Mouse (Mus musculus): ENCODE data around the gene Clip1.
A peak's percentile ranks its signal among the peaks of the same experiment; 100 is the strongest.

The Clip1 gene

DNA sequence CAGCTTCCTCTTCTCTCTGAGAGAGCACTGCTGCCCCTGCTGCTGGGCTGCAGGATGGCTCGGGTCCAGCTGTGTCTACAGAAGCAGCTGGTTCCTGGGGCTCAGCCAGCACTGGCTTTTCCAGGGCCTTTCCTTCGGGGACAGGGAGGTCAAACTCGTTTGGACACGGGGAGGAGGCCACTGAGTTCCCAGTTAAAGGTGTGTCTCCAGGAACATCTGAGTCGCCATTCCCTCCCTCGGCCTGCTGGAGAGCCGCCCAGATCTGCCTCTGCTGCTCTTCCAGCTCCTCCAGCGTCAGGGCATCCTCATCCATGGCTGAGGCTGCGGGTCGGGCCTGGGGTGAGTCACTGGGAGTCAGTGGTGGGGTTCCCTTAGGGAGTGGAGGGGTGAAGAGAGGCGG, 16.2 kb upstream of the Clip1 start:
- Histone ChIP-seq H3K9me3 (ENCODE audit: low read length) (no peaks in the 10 kb centered on the region), H3K27me3 (ENCODE audit: insufficient read depth, low read length) (no peaks in the 10 kb centered on the region), H3K4me1 (replicated peaks; ENCODE audit: low read depth, low read length) (peaks cover 28% of the 10 kb centered on the region), H3K36me3 (ENCODE audit: insufficient read depth, low read length) (peaks cover 74% of the 10 kb centered on the region), H3K4me3 (replicated peaks; ENCODE audit: low read length) (no peak overlapping the region)
- no peak for TF ChIP-seq NANOG (IDR thresholded peaks at IDR 0.05; ENCODE audit: borderline replicate concordance, low read length)
- TF ChIP-seq POU5F1 (IDR thresholded peaks at IDR 0.05; ENCODE audit: borderline replicate concordance, low read length): no peak

GRCm38 (mm10) chr5:123699198-123699597, 14.8 kb upstream of the Clip1 start:
- Histone ChIP-seq H3K4me1 (replicated peaks; ENCODE audit: low read depth, low read length) (peaks cover 36% of the 10 kb centered on the region), H3K27me3 (ENCODE audit: insufficient read depth, low read length) (no peaks in the 10 kb centered on the region), H3K36me3 (ENCODE audit: insufficient read depth, low read length) (peaks cover 60% of the 10 kb centered on the region), H3K9me3 (ENCODE audit: low read length) (no peaks in the 10 kb centered on the region), H3K4me3 (replicated peaks; ENCODE audit: low read length) (no peak overlapping the region)
- TF ChIP-seq CTCF (conservative IDR thresholded peaks at IDR 0.05; ENCODE audit: low read length) (peak; percentile 86), NANOG (IDR thresholded peaks at IDR 0.05; ENCODE audit: borderline replicate concordance, low read length) (no peak), POU5F1 (IDR thresholded peaks at IDR 0.05; ENCODE audit: borderline replicate concordance, low read length) (no peak)

- TF ChIP-seq CTCF (conservative IDR thresholded peaks at IDR 0.05; ENCODE audit: low read length): no peak
- TF ChIP-seq NANOG (IDR thresholded peaks at IDR 0.05; ENCODE audit: borderline replicate concordance, low read length): no peak
- TF ChIP-seq POU5F1 (IDR thresholded peaks at IDR 0.05; ENCODE audit: borderline replicate concordance, low read length): no peak
- Histone ChIP-seq H3K4me1 (replicated peaks; ENCODE audit: low read depth, low read length) (peaks cover 32% of the 10 kb centered on the region), H3K9me3 (ENCODE audit: low read length) (no peaks in the 10 kb centered on the region), H3K27me3 (ENCODE audit: insufficient read depth, low read length) (no peaks in the 10 kb centered on the region), H3K36me3 (ENCODE audit: insufficient read depth, low read length) (peaks cover 37% of the 10 kb centered on the region), H3K4me3 (replicated peaks; ENCODE audit: low read length) (no peak overlapping the region)
Measured at GRCm38 (mm10) chr5:123696961-123697360, 12.5 kb upstream of the Clip1 start.

DNA sequence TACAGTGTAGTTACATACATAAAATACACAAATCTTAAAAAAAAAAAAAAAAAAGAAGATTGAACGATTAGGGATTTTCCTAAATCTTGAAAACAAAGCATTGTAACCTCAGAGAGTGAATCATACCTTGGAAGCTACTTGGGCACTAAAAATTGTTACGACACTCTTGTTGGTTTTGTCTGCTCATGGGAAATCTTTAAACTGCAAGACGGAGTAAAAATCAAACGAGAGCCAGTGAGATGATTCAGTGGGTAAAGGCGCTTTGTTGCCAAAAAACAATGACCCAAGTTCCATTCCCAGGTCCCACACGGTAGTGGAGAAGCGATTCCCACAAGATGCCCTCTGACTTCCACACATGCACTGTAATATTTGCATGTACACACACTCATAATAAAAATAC, 11.8 kb upstream of the Clip1 start:
- Histone ChIP-seq H3K36me3 (ENCODE audit: insufficient read depth, low read length) (peaks cover 30% of the 10 kb centered on the region), H3K27me3 (ENCODE audit: insufficient read depth, low read length) (no peaks in the 10 kb centered on the region), H3K4me1 (replicated peaks; ENCODE audit: low read depth, low read length) (peaks cover 30% of the 10 kb centered on the region), H3K9me3 (ENCODE audit: low read length) (no peaks in the 10 kb centered on the region), H3K4me3 (replicated peaks; ENCODE audit: low read length) (no peak overlapping the region)
- TF ChIP-seq NANOG (IDR thresholded peaks at IDR 0.05; ENCODE audit: borderline replicate concordance, low read length): no peak
- no peak for TF ChIP-seq POU5F1 (IDR thresholded peaks at IDR 0.05; ENCODE audit: borderline replicate concordance, low read length)
- no peak for TF ChIP-seq CTCF (conservative IDR thresholded peaks at IDR 0.05; ENCODE audit: low read length)

DNA sequence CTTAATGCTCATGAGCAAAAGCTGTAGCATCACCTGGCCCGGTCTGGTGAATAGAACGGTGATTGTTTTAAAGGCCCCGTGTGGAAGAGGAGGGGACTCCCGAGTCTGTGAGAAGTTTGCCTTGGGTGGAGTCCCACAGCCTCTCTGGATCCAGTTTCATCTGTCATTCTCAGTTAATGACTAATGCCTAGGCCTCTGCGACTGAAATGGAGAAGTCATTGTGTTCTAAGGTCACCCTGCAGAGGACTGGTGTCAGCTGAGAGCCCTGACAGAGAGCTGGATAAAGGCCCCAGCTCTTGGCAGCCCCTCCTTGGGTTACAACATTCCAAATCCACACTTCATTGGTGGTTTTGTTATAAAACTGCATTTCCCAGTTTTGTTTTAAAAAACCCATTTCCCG, 10.1 kb upstream of the Clip1 start:
- Histone ChIP-seq H3K36me3 (ENCODE audit: insufficient read depth, low read length) (peaks cover 12% of the 10 kb centered on the region), H3K9me3 (ENCODE audit: low read length) (no peaks in the 10 kb centered on the region), H3K27me3 (ENCODE audit: insufficient read depth, low read length) (no peaks in the 10 kb centered on the region), H3K4me1 (replicated peaks; ENCODE audit: low read depth, low read length) (peaks cover 17% of the 10 kb centered on the region), H3K4me3 (replicated peaks; ENCODE audit: low read length) (no peak overlapping the region)
- TF ChIP-seq NANOG (IDR thresholded peaks at IDR 0.05; ENCODE audit: borderline replicate concordance, low read length) (no peak), POU5F1 (IDR thresholded peaks at IDR 0.05; ENCODE audit: borderline replicate concordance, low read length) (no peak), CTCF (conservative IDR thresholded peaks at IDR 0.05; ENCODE audit: low read length) (no peak)

DNA sequence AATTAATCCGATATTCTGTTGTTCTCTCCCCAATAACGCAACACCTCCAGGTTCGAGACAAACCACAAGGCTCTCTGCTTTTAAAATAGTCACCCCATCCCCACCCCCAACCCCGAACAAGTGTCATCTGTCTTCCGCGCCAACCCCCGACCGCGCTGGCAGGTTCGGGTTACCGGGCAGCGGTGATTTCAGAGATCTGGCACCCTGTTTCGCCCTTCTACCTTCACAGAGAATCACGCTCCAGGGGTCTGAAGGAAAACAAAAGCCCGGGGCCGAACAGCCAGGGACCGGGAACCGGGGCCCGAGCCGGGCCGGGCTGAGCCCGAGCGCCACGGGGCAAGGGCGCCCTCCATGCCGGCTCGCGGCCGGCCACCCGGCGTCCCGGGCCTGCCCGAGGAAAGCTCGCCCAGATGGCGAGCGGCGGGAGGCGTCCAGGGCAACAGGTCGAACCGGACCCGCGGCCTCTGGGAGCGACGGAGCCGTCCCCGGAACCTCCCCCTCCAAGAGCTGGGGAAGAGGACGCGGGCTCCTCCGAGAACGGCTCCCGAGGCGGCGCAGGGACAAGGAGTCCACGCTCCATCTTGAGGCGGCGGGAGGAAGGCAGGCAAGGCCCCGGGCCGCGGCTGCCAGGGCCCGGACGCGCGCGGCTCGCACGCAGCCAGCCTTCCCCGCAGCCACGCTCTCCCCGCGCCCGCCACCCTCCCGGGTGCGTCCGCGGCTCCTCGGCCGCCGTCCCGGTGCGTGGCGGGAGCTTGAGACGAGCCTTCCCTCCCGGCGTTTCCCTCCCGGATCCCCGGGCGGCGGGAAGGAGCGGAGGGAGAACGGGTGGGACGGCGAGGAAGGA, 819 bp downstream of the Clip1 start:
- peak overlapping the region; percentile 84 for H3K4me3 ChIP-seq (replicated peaks; ENCODE audit: low read length)
- no peaks in the 10 kb centered on the region for H3K36me3 ChIP-seq (ENCODE audit: insufficient read depth, low read length)
- no peaks in the 10 kb centered on the region for H3K9me3 ChIP-seq (ENCODE audit: low read length)
- no peak for TF ChIP-seq POU5F1 (IDR thresholded peaks at IDR 0.05; ENCODE audit: borderline replicate concordance, low read length)
- TF ChIP-seq NANOG (IDR thresholded peaks at IDR 0.05; ENCODE audit: borderline replicate concordance, low read length): no peak
- no peak for TF ChIP-seq CTCF (conservative IDR thresholded peaks at IDR 0.05; ENCODE audit: low read length)
- H3K4me1 ChIP-seq (replicated peaks; ENCODE audit: low read depth, low read length): peaks cover 15% of the 10 kb centered on the region
- peaks cover 50% of the 10 kb centered on the region for H3K27me3 ChIP-seq (ENCODE audit: insufficient read depth, low read length)

GRCm38 (mm10) chr5:123683043-123683376, 1.4 kb downstream of the Clip1 start:
- peaks cover 15% of the 10 kb centered on the region for H3K4me1 ChIP-seq (replicated peaks; ENCODE audit: low read depth, low read length)
- no peak for TF ChIP-seq POU5F1 (IDR thresholded peaks at IDR 0.05; ENCODE audit: borderline replicate concordance, low read length)
- no peak for TF ChIP-seq NANOG (IDR thresholded peaks at IDR 0.05; ENCODE audit: borderline replicate concordance, low read length)
- TF ChIP-seq CTCF (conservative IDR thresholded peaks at IDR 0.05; ENCODE audit: low read length): no peak
- H3K36me3 ChIP-seq (ENCODE audit: insufficient read depth, low read length): no peaks in the 10 kb centered on the region
- H3K27me3 ChIP-seq (ENCODE audit: insufficient read depth, low read length): peaks cover 50% of the 10 kb centered on the region
- H3K4me3 ChIP-seq (replicated peaks; ENCODE audit: low read length): peak overlapping the region; percentile 84
- no peaks in the 10 kb centered on the region for H3K9me3 ChIP-seq (ENCODE audit: low read length)

- TF ChIP-seq NANOG (IDR thresholded peaks at IDR 0.05; ENCODE audit: borderline replicate concordance, low read length) (no peak), POU5F1 (IDR thresholded peaks at IDR 0.05; ENCODE audit: borderline replicate concordance, low read length) (no peak)
- H3K4me1 ChIP-seq (replicated peaks; ENCODE audit: low read depth, low read length): peaks cover 15% of the 10 kb centered on the region
- H3K9me3 ChIP-seq (ENCODE audit: low read length): no peaks in the 10 kb centered on the region
- peaks cover 50% of the 10 kb centered on the region for H3K27me3 ChIP-seq (ENCODE audit: insufficient read depth, low read length)
- no peaks in the 10 kb centered on the region for H3K36me3 ChIP-seq (ENCODE audit: insufficient read depth, low read length)
- no peak overlapping the region for H3K4me3 ChIP-seq (replicated peaks; ENCODE audit: low read length)
Measured at GRCm38 (mm10) chr5:123682372-123682771, 2.0 kb downstream of the Clip1 start.

Data from E14TG2a.4 (cell line).